Mouse (Mus musculus): ENCODE measurements around the gene Tctn1. TPM values are rescaled to one million over a fixed set of nuclear protein-coding genes. Genes with fewer than 3 reads are reported as not detected.

Tctn1 gene
- polyA plus RNA-seq, 1 experiment from 2014 or later: 3.2 TPM

- no peak overlapping the region for H3K9ac ChIP-seq (ENCODE audit: low read depth, low read length)
- no peaks in the 10 kb centered on the region for H3K27me3 ChIP-seq (replicated peaks; ENCODE audit: control insufficient read depth, insufficient read depth, low read length)
- WGBS: 72% methylated on average over 2 of the region's 2 CpGs
- no peak for ATAC-seq
- H3K27ac ChIP-seq (ENCODE audit: low read length): no peak overlapping the region
- H3K4me2 ChIP-seq (ENCODE audit: low read depth, low read length): no peak overlapping the region
- no peak overlapping the region for H3K4me3 ChIP-seq (ENCODE audit: low read length)
- H3K9me3 ChIP-seq (ENCODE audit: control insufficient read depth, low read length): no peaks in the 10 kb centered on the region
- peaks cover 4% of the 10 kb centered on the region; the same call in 1 of the 2 replicates for H3K4me1 ChIP-seq (ENCODE audit: control insufficient read depth, insufficient read depth, low read length)
- H3K36me3 ChIP-seq (ENCODE audit: control insufficient read depth, insufficient read depth, low read length): no peaks in the 10 kb centered on the region
Measured at GRCm38 (mm10) chr5:122204180-122204579, 60.1 kb downstream of the Tctn1 start.

DNA sequence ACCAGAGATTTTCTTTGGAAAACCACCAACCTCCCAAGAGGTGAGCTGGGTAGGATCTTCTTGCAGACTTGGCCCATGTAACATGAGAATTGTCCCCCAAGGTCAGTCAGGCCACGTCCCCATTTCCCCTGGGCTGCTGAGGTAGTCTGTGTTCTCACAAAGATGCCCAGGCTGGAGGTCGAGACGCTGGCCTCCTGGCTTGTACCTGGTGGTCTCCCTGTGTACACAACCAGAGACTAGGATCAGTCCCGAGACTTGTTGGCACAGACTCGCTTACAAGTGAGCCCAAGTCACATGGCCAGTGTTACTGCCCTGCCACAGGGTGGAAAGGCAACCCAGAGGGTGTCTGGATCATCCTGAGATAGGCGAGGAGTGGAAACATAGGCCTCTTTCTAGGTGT, 62.4 kb downstream of the Tctn1 start:
- Histone ChIP-seq H3K9ac (ENCODE audit: low read depth, low read length) (no peak overlapping the region), H3K36me3 (ENCODE audit: control insufficient read depth, insufficient read depth, low read length) (no peaks in the 10 kb centered on the region), H3K4me3 (ENCODE audit: low read length) (no peak overlapping the region), H3K4me1 (ENCODE audit: control insufficient read depth, insufficient read depth, low read length) (no peaks in the 10 kb centered on the region), H3K9me3 (ENCODE audit: control insufficient read depth, low read length) (no peaks in the 10 kb centered on the region), H3K27ac (ENCODE audit: low read length) (no peak overlapping the region), H3K4me2 (ENCODE audit: low read depth, low read length) (no peak overlapping the region), H3K27me3 (replicated peaks; ENCODE audit: control insufficient read depth, insufficient read depth, low read length) (no peaks in the 10 kb centered on the region)
- no peak for ATAC-seq
- 88% methylated on average over 6 of the region's 6 CpGs for WGBS

DNA sequence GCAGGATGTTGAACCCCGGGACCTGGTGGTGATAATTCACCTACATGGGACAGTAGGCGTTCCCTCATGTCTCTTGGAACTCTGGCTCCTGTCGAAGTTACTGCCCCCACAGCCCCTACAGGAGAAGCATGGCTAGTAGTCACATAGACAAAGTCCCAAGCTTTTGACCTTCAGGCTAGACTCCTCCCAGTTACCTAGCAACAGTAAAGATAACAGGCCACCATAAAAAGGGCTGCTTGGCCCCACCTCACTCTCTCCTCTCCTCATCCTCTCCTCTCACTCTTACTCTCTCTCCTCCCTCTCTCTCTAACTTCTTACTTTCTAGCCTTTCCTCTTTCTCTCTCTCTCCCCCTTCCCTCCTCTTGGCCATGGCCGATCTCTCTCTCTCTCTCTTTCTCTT, 63.4 kb downstream of the Tctn1 start:
- Histone ChIP-seq H3K27me3 (replicated peaks; ENCODE audit: control insufficient read depth, insufficient read depth, low read length) (no peaks in the 10 kb centered on the region), H3K9me3 (ENCODE audit: control insufficient read depth, low read length) (no peaks in the 10 kb centered on the region), H3K4me3 (ENCODE audit: low read length) (no peak overlapping the region), H3K36me3 (ENCODE audit: control insufficient read depth, insufficient read depth, low read length) (no peaks in the 10 kb centered on the region), H3K4me2 (ENCODE audit: low read depth, low read length) (no peak overlapping the region), H3K27ac (ENCODE audit: low read length) (no peak overlapping the region), H3K9ac (ENCODE audit: low read depth, low read length) (no peak overlapping the region), H3K4me1 (ENCODE audit: control insufficient read depth, insufficient read depth, low read length) (no peaks in the 10 kb centered on the region)
- no peak for ATAC-seq
- 89% methylated on average over 4 of the region's 4 CpGs for WGBS

DNA sequence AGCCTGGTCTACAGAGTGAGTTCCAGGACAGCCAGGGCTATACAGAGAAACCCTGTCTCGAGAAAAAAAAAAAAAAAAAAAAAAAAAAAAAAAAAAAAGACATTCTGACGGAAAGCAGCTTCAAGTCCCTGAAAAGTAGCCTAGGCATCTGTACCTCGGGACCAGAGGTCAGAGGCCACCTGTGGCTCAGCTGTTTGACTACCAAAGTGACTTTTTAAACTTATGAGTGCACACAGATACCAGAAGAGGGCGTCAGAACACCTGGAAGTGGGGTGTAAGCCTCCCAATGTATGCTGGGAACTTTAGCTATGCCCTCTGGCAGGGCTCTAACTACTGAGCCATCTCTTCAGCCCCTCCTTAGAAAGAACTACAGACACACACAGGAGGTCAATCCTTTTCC, 71.9 kb downstream of the Tctn1 start:
- H3K9ac ChIP-seq (ENCODE audit: low read depth, low read length): no peak overlapping the region
- no peak overlapping the region for H3K4me2 ChIP-seq (ENCODE audit: low read depth, low read length)
- no peak for ATAC-seq
- H3K27ac ChIP-seq (ENCODE audit: low read length): no peak overlapping the region
- no peaks in the 10 kb centered on the region for H3K4me1 ChIP-seq (ENCODE audit: control insufficient read depth, insufficient read depth, low read length)
- H3K36me3 ChIP-seq (ENCODE audit: control insufficient read depth, insufficient read depth, low read length): no peaks in the 10 kb centered on the region
- WGBS: 43% methylated on average over 3 of the region's 4 CpGs
- no peaks in the 10 kb centered on the region for H3K27me3 ChIP-seq (replicated peaks; ENCODE audit: control insufficient read depth, insufficient read depth, low read length)
- H3K9me3 ChIP-seq (ENCODE audit: control insufficient read depth, low read length): no peaks in the 10 kb centered on the region
- H3K4me3 ChIP-seq (ENCODE audit: low read length): no peak overlapping the region

GRCm38 (mm10) chr5:122191269-122192063, 72.8 kb downstream of the Tctn1 start:
- ATAC-seq: no peak
- Histone ChIP-seq H3K9ac (ENCODE audit: low read depth, low read length) (no peak overlapping the region), H3K4me3 (ENCODE audit: low read length) (no peak overlapping the region), H3K4me1 (ENCODE audit: control insufficient read depth, insufficient read depth, low read length) (no peaks in the 10 kb centered on the region), H3K27ac (ENCODE audit: low read length) (no peak overlapping the region), H3K9me3 (ENCODE audit: control insufficient read depth, low read length) (no peaks in the 10 kb centered on the region), H3K27me3 (replicated peaks; ENCODE audit: control insufficient read depth, insufficient read depth, low read length) (no peaks in the 10 kb centered on the region), H3K4me2 (ENCODE audit: low read depth, low read length) (no peak overlapping the region), H3K36me3 (ENCODE audit: control insufficient read depth, insufficient read depth, low read length) (no peaks in the 10 kb centered on the region)
- WGBS: 62% methylated on average over 12 of the region's 12 CpGs

- Histone ChIP-seq H3K27ac (ENCODE audit: low read length) (no peak overlapping the region), H3K9me3 (ENCODE audit: control insufficient read depth, low read length) (no peaks in the 10 kb centered on the region), H3K4me3 (ENCODE audit: low read length) (no peak overlapping the region), H3K36me3 (ENCODE audit: control insufficient read depth, insufficient read depth, low read length) (no peaks in the 10 kb centered on the region), H3K4me1 (ENCODE audit: control insufficient read depth, insufficient read depth, low read length) (no peaks in the 10 kb centered on the region), H3K4me2 (ENCODE audit: low read depth, low read length) (no peak overlapping the region), H3K9ac (ENCODE audit: low read depth, low read length) (no peak overlapping the region), H3K27me3 (replicated peaks; ENCODE audit: control insufficient read depth, insufficient read depth, low read length) (no peaks in the 10 kb centered on the region)
- WGBS: 63% methylated on average over 7 of the region's 7 CpGs
- no peak for ATAC-seq
Measured at GRCm38 (mm10) chr5:122190465-122190864, 73.8 kb downstream of the Tctn1 start.

GRCm38 (mm10) chr5:122189115-122189514, 75.1 kb downstream of the Tctn1 start:
- H3K27me3 ChIP-seq (replicated peaks; ENCODE audit: control insufficient read depth, insufficient read depth, low read length): no peaks in the 10 kb centered on the region
- no peak overlapping the region for H3K27ac ChIP-seq (ENCODE audit: low read length)
- no peak overlapping the region for H3K9ac ChIP-seq (ENCODE audit: low read depth, low read length)
- WGBS: 28% methylated on average over 3 of the region's 3 CpGs
- H3K9me3 ChIP-seq (ENCODE audit: control insufficient read depth, low read length): no peaks in the 10 kb centered on the region
- no peaks in the 10 kb centered on the region for H3K36me3 ChIP-seq (ENCODE audit: control insufficient read depth, insufficient read depth, low read length)
- no peak overlapping the region for H3K4me2 ChIP-seq (ENCODE audit: low read depth, low read length)
- H3K4me1 ChIP-seq (ENCODE audit: control insufficient read depth, insufficient read depth, low read length): no peaks in the 10 kb centered on the region
- H3K4me3 ChIP-seq (ENCODE audit: low read length): no peak overlapping the region
- no peak for ATAC-seq

Other genes starting within 250 kb of the Tctn1 start
- 4.3 and 4.8 TPM in 2 replicates for gene Cux2, start 214.4 kb downstream of the Tctn1 start, polyA plus RNA-seq (2015; fragmentation: Nextera tagmentation; extraction: Ambion mirVana)
- 0.87 and 1.9 TPM in 2 replicates for gene Myl2, start 163.5 kb downstream of the Tctn1 start, polyA plus RNA-seq (2015; fragmentation: Nextera tagmentation; extraction: Ambion mirVana)
- gene Ccdc63, start 123.6 kb downstream of the Tctn1 start, polyA plus RNA-seq (2015; fragmentation: Nextera tagmentation; extraction: Ambion mirVana): not detected in 2 replicates
- 213 and 215 TPM in 2 replicates for gene Ppp1cc, start 106.2 kb downstream of the Tctn1 start, polyA plus RNA-seq (2015; fragmentation: Nextera tagmentation; extraction: Ambion mirVana)
- 5.6 and 5.7 TPM in 2 replicates for gene Hvcn1, start 57.7 kb downstream of the Tctn1 start, polyA plus RNA-seq (2015; fragmentation: Nextera tagmentation; extraction: Ambion mirVana)
- 6.8 and 9.9 TPM in 2 replicates for gene Pptc7, start 19.9 kb upstream of the Tctn1 start, polyA plus RNA-seq (2015; fragmentation: Nextera tagmentation; extraction: Ambion mirVana)
- 7.4 and 7.6 TPM in 2 replicates for gene Rad9b, start 89.8 kb upstream of the Tctn1 start, polyA plus RNA-seq (2015; fragmentation: Nextera tagmentation; extraction: Ambion mirVana)
- 289 and 291 TPM in 2 replicates for gene Vps29, start 89.9 kb upstream of the Tctn1 start, polyA plus RNA-seq (2015; fragmentation: Nextera tagmentation; extraction: Ambion mirVana)
- 55.0 and 59.2 TPM in 2 replicates for gene Gpn3, start 107.4 kb upstream of the Tctn1 start, polyA plus RNA-seq (2015; fragmentation: Nextera tagmentation; extraction: Ambion mirVana)
- gene Fam216a, start 107.9 kb upstream of the Tctn1 start, polyA plus RNA-seq (2015; fragmentation: Nextera tagmentation; extraction: Ambion mirVana): 31.8 and 34.0 TPM in 2 replicates
- 161 and 164 TPM in 2 replicates for gene Arpc3, start 127.4 kb upstream of the Tctn1 start, polyA plus RNA-seq (2015; fragmentation: Nextera tagmentation; extraction: Ambion mirVana)
- gene Anapc7, start 157.2 kb upstream of the Tctn1 start, polyA plus RNA-seq (2015; fragmentation: Nextera tagmentation; extraction: Ambion mirVana): 35.9 and 40.1 TPM in 2 replicates
- 20.4 and 27.2 TPM in 2 replicates for gene Atp2a2, start 237.8 kb upstream of the Tctn1 start, polyA plus RNA-seq (2015; fragmentation: Nextera tagmentation; extraction: Ambion mirVana)

Data from intestine, embryonic 16.5 days (tissue).